Mouse (Mus musculus): ENCODE results near the gene Arhgef28.
A peak's percentile ranks its signal among the peaks of the same experiment; 100 is the strongest.

The Arhgef28 gene

DNA sequence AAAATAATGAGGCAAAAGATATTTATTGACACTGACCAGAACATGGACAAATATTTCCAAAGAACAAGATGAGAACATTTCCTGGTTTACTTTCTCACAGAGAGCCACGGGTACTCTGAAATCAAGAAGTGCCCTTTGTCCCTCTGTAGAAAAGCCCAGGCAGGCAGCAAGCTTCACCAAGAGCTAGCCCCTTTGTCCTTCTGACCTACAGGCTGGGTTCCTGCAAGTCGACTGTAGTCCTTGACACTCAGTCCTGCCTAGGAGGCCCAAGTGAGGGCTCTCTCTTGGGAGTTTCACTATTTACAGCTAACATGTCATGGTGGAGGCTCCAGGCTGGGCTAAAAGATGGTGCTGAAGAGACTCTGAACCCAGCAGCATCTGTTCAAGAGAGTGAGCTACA lies 307.6 kb downstream of the Arhgef28 start:
- DNase-seq, result no peak

DNA sequence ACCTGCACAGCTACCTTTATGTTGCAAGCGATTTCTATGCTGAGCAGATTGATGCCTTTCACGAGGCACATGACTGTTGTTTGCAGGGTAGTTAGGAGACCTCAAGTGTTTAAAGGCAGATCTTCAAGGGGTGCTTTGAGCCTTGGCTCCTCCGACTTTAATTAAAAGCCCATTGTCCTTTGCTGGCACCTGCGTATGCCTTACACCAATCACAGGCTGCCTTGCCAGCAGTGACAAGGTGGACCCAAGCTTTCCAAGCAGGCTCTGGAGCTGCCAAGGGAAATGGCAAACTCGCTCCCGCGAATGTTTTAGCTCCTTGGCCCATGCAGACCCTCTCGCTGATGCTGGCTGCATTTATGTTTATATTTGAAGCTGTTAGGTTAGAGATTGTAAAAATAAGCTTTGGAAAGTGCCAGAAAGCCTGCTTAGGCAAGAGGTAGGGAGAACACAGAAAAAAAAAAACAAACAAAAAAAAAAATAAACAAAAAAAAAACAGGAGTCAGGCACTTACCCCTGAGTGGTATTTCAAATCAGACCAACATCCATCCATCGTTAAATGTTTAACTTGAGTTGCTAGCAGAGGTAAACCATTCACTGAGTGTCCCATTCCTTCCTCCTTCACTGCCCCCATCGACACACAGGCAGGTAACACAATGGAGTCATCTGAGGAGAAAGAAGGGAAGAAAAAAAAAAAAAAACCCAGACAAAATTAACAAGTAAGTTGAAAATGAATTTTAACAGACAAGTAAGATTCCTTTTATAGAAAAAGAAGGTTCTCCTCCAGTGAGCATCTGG lies 313.0 kb downstream of the Arhgef28 start:
- DNase-seq, result peak; percentile 20

DNA sequence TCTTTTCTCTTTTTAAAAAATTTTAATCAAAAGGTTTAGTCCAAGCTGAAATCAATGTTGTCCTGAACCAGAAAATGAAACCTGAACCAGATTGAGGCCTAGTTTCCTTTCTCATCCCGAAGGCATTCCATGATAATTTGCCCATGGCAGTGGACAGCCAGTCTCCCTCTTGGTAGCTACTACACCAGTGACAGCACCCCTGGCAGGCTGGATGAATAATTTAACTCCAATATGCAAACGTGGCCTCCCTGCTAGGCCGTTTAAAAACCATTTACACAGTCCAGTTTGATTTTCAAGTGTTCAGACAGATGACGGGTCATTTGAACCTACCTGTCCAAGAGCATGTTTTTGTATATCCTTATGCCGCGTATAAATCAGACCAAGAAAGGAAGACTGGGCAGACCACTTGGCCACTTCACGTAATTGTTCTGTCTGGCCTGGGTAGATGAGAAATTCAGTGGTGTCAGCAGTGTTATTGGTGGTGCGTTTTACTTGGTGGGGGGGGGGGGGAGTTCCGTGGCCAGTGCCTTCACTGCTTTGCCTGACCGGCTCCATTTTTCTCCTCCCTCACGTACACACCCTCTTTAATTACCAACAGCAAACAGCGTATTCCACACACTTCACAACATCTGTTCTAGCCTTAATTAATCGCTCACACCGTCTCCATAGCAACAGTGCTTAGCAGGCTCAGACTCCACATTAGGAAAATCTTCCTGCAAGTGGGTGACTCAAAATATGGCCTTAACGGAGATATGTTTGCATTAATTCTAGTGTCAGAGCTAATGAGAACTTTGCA lies 314.0 kb downstream of the Arhgef28 start:
- DNase-seq, result no peak

DNA sequence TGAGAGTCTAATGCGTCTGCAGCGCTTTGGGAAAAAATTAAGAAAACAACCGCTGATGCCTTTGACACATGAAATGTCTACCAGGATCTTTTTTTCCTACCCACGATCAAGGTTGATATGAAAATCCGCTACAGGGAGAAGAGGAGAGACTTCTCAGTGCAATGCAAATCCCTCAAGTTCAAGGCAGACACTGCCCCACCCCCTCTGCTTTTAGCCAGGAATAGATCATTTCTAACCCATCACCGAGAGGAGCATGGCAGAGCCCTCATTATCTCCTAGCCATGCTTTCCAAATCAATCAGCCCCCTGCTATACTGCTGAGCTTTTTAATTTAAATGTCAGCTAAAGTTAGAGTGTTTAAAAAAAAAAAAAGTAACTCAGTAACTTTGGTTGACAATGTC lies 318.2 kb downstream of the Arhgef28 start:
- no peak for DNase-seq

DNA sequence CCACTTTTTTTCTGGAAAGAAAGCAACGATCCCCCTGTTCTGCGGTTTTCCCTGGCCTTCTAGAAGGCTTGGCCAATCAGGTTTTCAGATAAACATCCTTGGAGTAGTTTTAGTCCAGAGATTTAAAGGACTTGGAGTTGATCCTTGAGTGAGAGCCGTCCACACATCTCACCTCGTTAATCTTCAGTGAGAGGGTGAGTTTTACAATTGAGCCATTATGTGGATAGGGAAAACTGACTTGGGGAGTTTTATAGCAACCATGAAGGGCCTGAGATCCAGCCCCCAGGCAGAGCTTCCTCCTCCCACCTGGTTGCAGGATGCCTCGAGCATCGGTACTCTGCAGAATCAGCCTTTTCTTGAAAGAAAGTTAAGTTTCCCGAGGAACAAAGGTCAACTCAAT lies 318.7 kb downstream of the Arhgef28 start:
- no peak for DNase-seq

DNA sequence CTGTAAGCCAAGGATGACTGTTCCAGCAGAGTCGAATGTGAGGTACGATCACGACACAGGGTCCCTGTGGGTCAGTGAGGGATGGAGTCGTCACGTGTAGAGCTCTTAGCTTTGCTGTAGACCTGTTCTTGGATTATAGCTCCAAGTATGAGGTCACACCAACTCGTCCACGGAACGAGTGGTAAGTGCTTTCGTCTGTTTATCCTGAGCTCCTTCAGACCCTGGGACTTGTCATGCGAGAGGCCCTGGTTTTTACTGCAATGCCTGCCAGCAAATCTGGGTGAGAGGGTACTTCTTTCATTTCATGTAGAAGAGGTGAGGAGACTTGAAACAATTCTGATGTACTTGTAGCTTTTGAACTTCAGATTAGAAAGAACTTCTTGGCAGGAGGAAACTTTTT lies 322.6 kb downstream of the Arhgef28 start:
- no peak for DNase-seq

DNA sequence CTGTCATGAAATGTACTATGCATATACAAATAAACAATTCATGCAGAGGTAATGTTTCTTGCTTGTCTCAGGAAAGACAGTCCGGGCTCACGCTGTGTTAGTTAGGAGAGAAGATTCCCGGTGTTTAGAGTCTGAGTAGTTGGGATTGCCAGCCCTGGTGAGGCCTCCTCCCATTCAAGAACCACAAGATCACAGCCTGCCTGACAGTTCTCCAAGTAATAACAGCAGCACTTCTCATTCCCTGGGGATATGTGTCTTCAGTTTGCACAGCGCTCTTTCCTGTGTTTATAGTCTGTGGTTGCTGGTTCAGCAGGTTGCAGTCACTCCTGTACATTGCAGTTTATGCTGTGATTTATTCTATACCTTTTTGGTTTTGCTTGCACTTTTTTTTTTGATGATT lies 329.8 kb downstream of the Arhgef28 start:
- no peak for DNase-seq

DNA sequence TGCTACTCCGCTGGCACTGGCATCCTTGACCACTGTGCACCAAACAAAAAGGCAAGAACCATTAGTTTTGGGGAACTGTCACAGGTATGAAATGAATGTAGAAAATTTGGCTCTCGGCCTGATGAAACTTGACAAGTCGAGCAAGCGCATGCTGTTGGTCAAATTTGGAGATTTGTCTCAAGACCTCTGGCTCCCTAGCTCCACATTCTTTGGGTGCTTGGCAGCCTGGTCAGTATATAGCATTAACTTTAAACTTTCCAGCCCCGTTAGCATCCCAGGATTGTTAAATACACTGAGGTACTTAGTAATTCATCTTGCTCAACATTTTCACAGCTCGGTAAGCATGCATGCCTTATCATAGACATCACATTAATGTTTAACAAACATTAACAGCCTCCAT lies 330.2 kb downstream of the Arhgef28 start:
- no peak for DNase-seq

DNA sequence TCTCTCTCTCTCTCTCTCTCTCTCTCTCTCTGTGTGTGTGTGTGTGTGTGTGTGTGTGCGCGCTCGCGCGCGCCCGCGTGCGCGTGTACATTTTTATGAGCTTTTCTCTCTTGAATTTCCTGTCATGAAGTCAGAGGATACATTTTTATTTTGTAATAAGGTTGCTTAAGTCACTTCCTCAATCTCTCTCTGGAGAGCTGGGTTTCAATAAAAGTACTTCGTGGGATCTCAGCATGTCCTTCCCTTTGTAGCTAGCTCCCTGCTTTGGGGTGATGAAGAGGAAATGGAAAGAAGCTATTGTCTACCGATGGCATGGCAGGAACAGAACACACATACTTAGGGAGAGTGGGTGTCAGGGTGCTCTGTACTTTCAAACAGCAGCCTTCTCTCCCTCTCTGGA lies 336.8 kb downstream of the Arhgef28 start:
- no peak for DNase-seq

DNA sequence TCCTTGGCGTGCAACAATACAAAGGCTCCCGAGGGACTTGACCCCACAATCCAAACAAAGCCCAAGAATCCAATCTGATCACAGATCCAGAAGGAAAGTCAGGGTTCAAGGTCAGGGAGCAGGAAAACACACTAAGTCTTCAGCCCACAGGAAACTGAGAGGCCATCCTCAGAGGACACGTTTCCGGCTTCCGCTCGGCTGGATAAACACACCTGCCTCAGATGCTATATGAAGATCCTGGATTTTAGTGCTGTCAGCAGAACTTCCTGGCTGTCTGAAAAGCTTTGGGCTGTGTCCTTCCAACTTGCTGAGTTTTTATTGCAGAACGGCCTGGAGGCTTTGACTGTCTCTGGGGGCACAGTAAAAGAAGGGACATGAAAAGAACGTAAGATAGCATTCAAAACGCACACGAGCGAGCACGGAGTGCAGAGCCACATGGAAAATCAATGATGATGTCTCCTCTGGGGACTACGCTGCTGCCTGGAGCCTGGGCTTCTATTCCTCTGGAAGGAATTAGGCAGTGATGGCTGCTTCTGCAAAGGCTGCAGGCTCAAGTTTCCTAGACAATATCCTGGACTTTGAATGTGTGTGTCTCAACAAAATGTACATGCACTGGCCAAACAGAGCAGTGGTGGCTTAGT lies 338.8 kb downstream of the Arhgef28 start:
- DNase-seq, result no peak

DNA sequence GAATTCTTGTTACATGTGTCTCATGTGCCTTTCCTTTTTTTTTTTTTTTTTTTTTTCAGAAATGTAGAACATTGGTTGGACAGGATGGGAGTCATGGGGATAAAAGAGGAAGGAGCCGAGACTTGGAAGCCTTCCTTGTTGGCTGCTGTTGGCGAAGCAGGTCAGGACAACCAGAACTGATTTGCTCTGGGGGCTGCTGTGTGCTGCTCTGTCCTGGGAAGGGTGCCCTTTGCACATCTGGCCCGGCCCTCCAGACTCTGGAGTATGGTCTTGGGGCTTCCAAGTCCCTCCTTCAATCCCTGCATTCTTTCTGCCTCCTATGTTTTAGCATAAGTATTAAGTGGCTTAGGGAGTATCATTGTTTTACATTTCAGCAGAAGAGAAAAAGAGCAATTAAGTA lies 347.2 kb downstream of the Arhgef28 start:
- no peak for DNase-seq

DNA sequence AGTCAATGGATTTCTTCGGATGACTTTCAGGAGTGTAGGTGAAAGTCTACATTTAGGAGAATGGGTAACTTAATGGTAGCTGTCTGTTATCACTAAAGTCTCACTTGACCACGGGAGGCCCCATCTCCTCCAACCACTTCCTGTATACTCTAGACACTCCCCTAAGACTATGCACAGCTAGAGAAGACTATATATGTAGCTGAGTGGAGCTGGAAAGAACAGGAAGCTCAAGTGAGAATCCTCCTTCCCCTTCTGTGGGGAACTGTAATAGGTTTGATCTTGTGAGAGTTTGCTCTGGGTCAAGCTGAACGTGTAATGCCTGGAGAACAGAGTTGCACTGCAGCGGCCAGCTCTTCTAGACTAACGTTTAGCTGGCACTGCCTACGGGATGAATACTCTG lies 348.4 kb downstream of the Arhgef28 start:
- DNase-seq, result no peak

DNA sequence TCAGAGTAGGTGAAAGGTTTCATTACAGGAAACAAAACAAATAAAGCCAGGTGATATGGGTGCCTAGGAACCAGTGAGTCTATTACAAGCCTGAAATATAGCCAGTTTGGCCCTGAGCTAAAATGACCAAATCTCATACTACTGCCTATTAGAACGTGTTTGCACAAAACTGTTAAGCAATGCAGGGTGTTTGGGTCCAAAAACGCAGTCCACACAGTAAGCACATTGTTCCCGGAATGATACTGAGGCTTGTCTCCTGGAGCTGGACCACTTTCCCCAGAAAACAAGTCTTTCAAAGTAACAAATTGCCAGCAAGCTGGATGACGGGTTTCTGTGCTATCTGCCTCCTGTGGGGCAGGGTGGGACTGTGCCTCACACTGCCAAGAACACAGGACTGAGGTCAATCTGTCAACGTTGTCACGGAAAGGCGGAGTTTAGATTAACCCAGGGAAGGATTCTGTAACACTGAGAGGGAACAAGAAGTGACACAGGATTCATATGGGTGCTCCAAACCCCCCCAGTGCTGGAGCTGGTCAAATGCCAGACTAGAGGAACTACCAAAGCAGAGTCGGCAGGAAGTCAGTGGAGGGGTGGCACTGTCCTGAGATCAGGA lies 352.8 kb downstream of the Arhgef28 start:
- DNase-seq, result peak; percentile 31

Measured in lung, postnatal 14 days (tissue).